Mouse (Mus musculus): ENCODE data around the gene Psmc6. TPM values are rescaled to one million over a fixed set of nuclear protein-coding genes. Genes with fewer than 3 reads are reported as not detected.

The Psmc6 gene
- total and polyA plus RNA-seq, 3 experiments: 125 to 270 (median 208) TPM

DNA sequence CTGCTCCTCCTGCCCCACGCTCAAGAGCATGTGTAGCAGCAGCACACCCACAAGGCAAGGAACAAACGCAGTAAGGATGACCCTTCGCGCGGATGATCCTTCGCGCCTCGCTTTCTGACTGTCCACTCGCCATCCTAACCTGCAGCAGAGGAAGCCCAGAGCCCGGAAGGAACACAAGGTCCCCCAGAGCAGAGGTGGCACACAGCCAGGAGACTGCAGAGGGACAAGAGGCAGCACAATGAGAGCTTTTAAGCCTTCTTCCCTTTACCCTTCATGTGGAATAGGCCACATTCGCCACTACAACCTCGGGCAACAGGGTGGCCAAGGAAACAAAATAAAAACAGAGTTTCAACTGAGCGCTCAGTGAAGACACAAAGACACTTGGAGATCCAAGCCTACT lies 19.9 kb upstream of the Psmc6 start:
- Histone ChIP-seq H3K36me3 (ENCODE audit: control insufficient read depth in 1 of 2, insufficient read depth in 2 of 2, low read length in 2 of 2) (peaks cover 29 to 40% of the 10 kb centered on the region in 2 experiments), H3K79me2 (ENCODE audit: control insufficient read depth, insufficient read depth, low read length, poor library complexity) (peaks cover 67% of the 10 kb centered on the region), H3K4me3 (ENCODE audit: control insufficient read depth in 1 of 2, insufficient read depth in 1 of 2, low read depth in 2 of 2, low read length in 2 of 2) (no peak overlapping the region), H3K27ac (ENCODE audit: control insufficient read depth, low read depth, low read length) (no peak overlapping the region), H3K9me3 (replicated peaks; ENCODE audit: insufficient read depth, low read length) (no peaks in the 10 kb centered on the region), H3K9ac (ENCODE audit: control insufficient read depth, low read depth, low read length, poor library complexity, severe bottlenecking) (no peak overlapping the region), H3K4me1 (ENCODE audit: control insufficient read depth in 1 of 2, insufficient read depth in 2 of 2, low read length in 2 of 2) (peaks cover 9 to 26% of the 10 kb centered on the region in 2 experiments), H3K27me3 (ENCODE audit: control insufficient read depth in 1 of 2, insufficient read depth in 2 of 2, low read length in 2 of 2) (no peaks in the 10 kb centered on the region)
- TF ChIP-seq MAX (IDR thresholded peaks at IDR 0.05; ENCODE audit: low read length) (no peak), SIN3A (IDR thresholded peaks at IDR 0.05; ENCODE audit: low read length) (no peak), GABPA (IDR thresholded peaks at IDR 0.05; ENCODE audit: low read depth, low read length) (no peak), TBP (IDR thresholded peaks at IDR 0.05; ENCODE audit: low read depth, low read length) (no peak), POLR2AphosphoS5 (IDR thresholded peaks at IDR 0.05; ENCODE audit: borderline replicate concordance, low read depth, low read length) (no peak), KAT2A (conservative IDR thresholded peaks at IDR 0.05; ENCODE audit: low read depth, low read length) (no peak), HCFC1 (IDR thresholded peaks at IDR 0.05; ENCODE audit: low read depth, low read length) (no peak), CHD2 (IDR thresholded peaks at IDR 0.05; ENCODE audit: low read length) (no peak), MEF2A (IDR thresholded peaks at IDR 0.05; ENCODE audit: extremely low read depth, insufficient replicate concordance, low read depth, low read length, poor library complexity, severe bottlenecking) (no peak), BHLHE40 (IDR thresholded peaks at IDR 0.05; ENCODE audit: borderline replicate concordance, low read depth, low read length) (no peak)
- DNase-seq (ENCODE audit: low read depth, low spot score): no peak

GRCm38 (mm10) chr14:45310101-45310500 lies 19.5 kb upstream of the Psmc6 start:
- Histone ChIP-seq H3K36me3 (ENCODE audit: control insufficient read depth in 1 of 2, insufficient read depth in 2 of 2, low read length in 2 of 2) (peaks cover 29 to 36% of the 10 kb centered on the region in 2 experiments), H3K4me1 (ENCODE audit: control insufficient read depth in 1 of 2, insufficient read depth in 2 of 2, low read length in 2 of 2) (peaks cover 13 to 26% of the 10 kb centered on the region in 2 experiments), H3K4me3 (ENCODE audit: control insufficient read depth in 1 of 2, insufficient read depth in 1 of 2, low read depth in 2 of 2, low read length in 2 of 2) (no peak overlapping the region)

More at GRCm38 (mm10) chr14:45310101-45310500, 19.5 kb upstream of the Psmc6 start:
- Histone ChIP-seq H3K27ac (ENCODE audit: control insufficient read depth, low read depth, low read length) (no peak overlapping the region), H3K27me3 (ENCODE audit: control insufficient read depth in 1 of 2, insufficient read depth in 2 of 2, low read length in 2 of 2) (no peaks in the 10 kb centered on the region), H3K9ac (ENCODE audit: control insufficient read depth, low read depth, low read length, poor library complexity, severe bottlenecking) (no peak overlapping the region), H3K9me3 (replicated peaks; ENCODE audit: insufficient read depth, low read length) (no peaks in the 10 kb centered on the region), H3K79me2 (ENCODE audit: control insufficient read depth, insufficient read depth, low read length, poor library complexity) (peaks cover 70% of the 10 kb centered on the region)
- TF ChIP-seq CHD1 (IDR thresholded peaks at IDR 0.05; ENCODE audit: low read depth, low read length) (no peak), MXI1 (IDR thresholded peaks at IDR 0.05; ENCODE audit: low read depth, low read length) (no peak), TAL1 (IDR thresholded peaks at IDR 0.05; ENCODE audit: low read length) (no peak), ZKSCAN1 (IDR thresholded peaks at IDR 0.05; ENCODE audit: low read depth, low read length) (no peak), USF1 (IDR thresholded peaks at IDR 0.05; ENCODE audit: low read depth, low read length) (no peak), ZC3H11A (IDR thresholded peaks at IDR 0.05; ENCODE audit: low read depth, low read length) (no peak), SMC3 (IDR thresholded peaks at IDR 0.05; ENCODE audit: low read depth, low read length) (no peak), MEF2A (IDR thresholded peaks at IDR 0.05; ENCODE audit: extremely low read depth, insufficient replicate concordance, low read depth, low read length, poor library complexity, severe bottlenecking) (no peak), ELF1 (IDR thresholded peaks at IDR 0.05; ENCODE audit: low read depth, low read length) (no peak), POLR2AphosphoS5 (IDR thresholded peaks at IDR 0.05; ENCODE audit: borderline replicate concordance, low read depth, low read length) (no peak), MYB (IDR thresholded peaks at IDR 0.05; ENCODE audit: low read depth, low read length) (no peak), USF2 (IDR thresholded peaks at IDR 0.05; ENCODE audit: borderline replicate concordance in 1 of 2, insufficient read depth in 1 of 2, low read depth in 1 of 2, low read length in 2 of 2) (no peak), UBTF (IDR thresholded peaks at IDR 0.05; ENCODE audit: borderline replicate concordance, insufficient read depth, low read depth, low read length) (no peak), POLR2AphosphoS2 (IDR thresholded peaks at IDR 0.05; ENCODE audit: low read length) (no peak), EP300 (IDR thresholded peaks at IDR 0.05; ENCODE audit: low read depth in 1 of 2, low read length in 2 of 2) (no peak), SIN3A (IDR thresholded peaks at IDR 0.05; ENCODE audit: low read length) (no peak), CTCF (IDR thresholded peaks at IDR 0.05 in 2 of 3, conservative IDR thresholded peaks at IDR 0.05 in 1 of 3; ENCODE audit: control insufficient read depth in 1 of 3, insufficient read depth in 1 of 3, low read depth in 2 of 3, low read length in 3 of 3, poor library complexity in 1 of 3, severe bottlenecking in 1 of 3) (no peak), TCF12 (IDR thresholded peaks at IDR 0.05; ENCODE audit: low read depth, low read length) (no peak), NELFE (IDR thresholded peaks at IDR 0.05; ENCODE audit: low read depth, low read length) (no peak), GABPA (IDR thresholded peaks at IDR 0.05; ENCODE audit: low read depth, low read length) (no peak)
- DNase-seq (ENCODE audit: low read depth, low spot score): no peak
